Mouse (Mus musculus) layer of hippocampus, adult 18-20 months (tissue): ENCODE measurements around the gene Sfxn5. TPM values are rescaled to one million over a fixed set of nuclear protein-coding genes. Genes with fewer than 3 reads are reported as not detected.

ENCODE experiments used
- DNase-seq, 2 experiments: peaks; one replicate each; pipeline ENCODE4 v3.0.0; 2022; ENCODE audit warnings: low spot score in 2 of 2
- total RNA-seq, 2 experiments: library from RNA; stranded (reverse); gene quantifications; 2 replicates each; pipeline ENCODE4 v1.2.3; 2021

Sfxn5 gene
- total RNA-seq, 2 experiments from 2014 or later: 177 TPM

GRCm38 (mm10) chr6:85366387-85366786 lies 33.2 kb upstream of the Sfxn5 start:
- DNase-seq: no peak

- no peak for DNase-seq
Observed at GRCm38 (mm10) chr6:85364439-85364838, 31.2 kb upstream of the Sfxn5 start.

GRCm38 (mm10) chr6:85363906-85364260 lies 30.7 kb upstream of the Sfxn5 start:
- DNase-seq: no peak

- no peak for DNase-seq
Observed at GRCm38 (mm10) chr6:85363231-85363905, 30.1 kb upstream of the Sfxn5 start.

- DNase-seq: no peak
Observed at GRCm38 (mm10) chr6:85362610-85363009, 29.4 kb upstream of the Sfxn5 start.

- DNase-seq: no peak
Observed at GRCm38 (mm10) chr6:85360311-85360710, 27.1 kb upstream of the Sfxn5 start.

- no peak for DNase-seq
Observed at GRCm38 (mm10) chr6:85358877-85359276, 25.7 kb upstream of the Sfxn5 start.

- DNase-seq: no peak
Observed at GRCm38 (mm10) chr6:85356682-85357465, 23.7 kb upstream of the Sfxn5 start.

- no peak for DNase-seq
Observed at GRCm38 (mm10) chr6:85355753-85356152, 22.5 kb upstream of the Sfxn5 start.

- DNase-seq: no peak
Observed at GRCm38 (mm10) chr6:85354709-85355108, 21.5 kb upstream of the Sfxn5 start.

GRCm38 (mm10) chr6:85353706-85354105 lies 20.5 kb upstream of the Sfxn5 start:
- no peak for DNase-seq

- no peak for DNase-seq
Observed at GRCm38 (mm10) chr6:85350157-85350556, 16.9 kb upstream of the Sfxn5 start.

GRCm38 (mm10) chr6:85349246-85349645 lies 16.0 kb upstream of the Sfxn5 start:
- peak in 1 of 2 experiments; percentile 48 for DNase-seq

- DNase-seq: no peak
Observed at GRCm38 (mm10) chr6:85348133-85348532, 14.9 kb upstream of the Sfxn5 start.

- DNase-seq: peak; percentile 76 to 93
Observed at GRCm38 (mm10) chr6:85346028-85346634, 12.9 kb upstream of the Sfxn5 start.

- DNase-seq: peak in 1 of 2 experiments; percentile 29
Observed at GRCm38 (mm10) chr6:85344929-85345328, 11.7 kb upstream of the Sfxn5 start.

- DNase-seq: no peak
Observed at GRCm38 (mm10) chr6:85343027-85343426, 9.8 kb upstream of the Sfxn5 start.

GRCm38 (mm10) chr6:85341814-85342501 lies 8.7 kb upstream of the Sfxn5 start:
- no peak for DNase-seq

- DNase-seq: no peak
Observed at GRCm38 (mm10) chr6:85340184-85340583, 7.0 kb upstream of the Sfxn5 start.

- DNase-seq: peak in 1 of 2 experiments; percentile 51
Observed at GRCm38 (mm10) chr6:85339273-85339901, 6.2 kb upstream of the Sfxn5 start.

- DNase-seq: no peak
Observed at GRCm38 (mm10) chr6:85336944-85337343, 3.7 kb upstream of the Sfxn5 start.
